Mouse (Mus musculus): ENCODE results near the gene Spag16. TPM values are rescaled to one million over a fixed set of nuclear protein-coding genes. Genes with fewer than 3 reads are reported as not detected.

Spag16 gene
- total and polyA plus RNA-seq, 3 experiments = not detected

- TF ChIP-seq NRF1 (IDR thresholded peaks at IDR 0.05; ENCODE audit: low read depth, low read length) (no peak), MAX (IDR thresholded peaks at IDR 0.05; ENCODE audit: low read length) (no peak), RCOR1 (conservative IDR thresholded peaks at IDR 0.05; ENCODE audit: low read depth, low read length) (no peak), MAZ (IDR thresholded peaks at IDR 0.05; ENCODE audit: low read depth, low read length) (no peak), POLR2AphosphoS2 (IDR thresholded peaks at IDR 0.05; ENCODE audit: low read depth, low read length) (no peak), ZNF384 (IDR thresholded peaks at IDR 0.05; ENCODE audit: low read depth, low read length) (no peak), POLR2A (IDR thresholded peaks at IDR 0.05; ENCODE audit: low read depth, low read length) (no peak), ETS1 (conservative IDR thresholded peaks at IDR 0.05; ENCODE audit: low read depth, low read length) (no peak), PAX5 (IDR thresholded peaks at IDR 0.05; ENCODE audit: low read length) (no peak), SMC3 (IDR thresholded peaks at IDR 0.05; ENCODE audit: low read depth, low read length) (no peak), NELFE (IDR thresholded peaks at IDR 0.05; ENCODE audit: low read depth, low read length) (no peak)
- no peak overlapping the region for H3K4me2 ChIP-seq (ENCODE audit: insufficient read depth, low read depth, poor library complexity, severe bottlenecking)
- in situ Hi-C loops (cut with MboI; ENCODE audit: low pct_ligation_motif_present, low pct_unique_long_range_greater_than_20kb, low sequenced_read_pairs) (no loop called here), dilution Hi-C loops (cut with MboI; ENCODE audit: extremely low pct_ligation_motif_present, extremely low pct_unique_long_range_greater_than_20kb, low sequenced_read_pairs) (no loop called here)
- H3K9me3 ChIP-seq (replicated peaks; ENCODE audit: low read length) = no peaks in the 10 kb centered on the region
- H3K9ac ChIP-seq (ENCODE audit: insufficient read depth, low read depth) = no peak overlapping the region
- H3K27me3 ChIP-seq (replicated peaks) = no peaks in the 10 kb centered on the region
- no peak overlapping the region for H3K27ac ChIP-seq (ENCODE audit: insufficient read depth, low read depth)
- H3K79me2 ChIP-seq (replicated peaks; ENCODE audit: control insufficient read depth, extremely low read depth, insufficient read depth, poor library complexity, severe bottlenecking) = no peaks in the 10 kb centered on the region
- no peak overlapping the region for H3K4me3 ChIP-seq (replicated peaks in 1 of 3; ENCODE audit: low read depth in 2 of 3, low read length in 2 of 3, poor library complexity in 1 of 3)
- no peaks in the 10 kb centered on the region for H3K36me3 ChIP-seq (replicated peaks in 1 of 2; ENCODE audit: control insufficient read depth in 1 of 2, insufficient read depth in 1 of 2, low read length in 1 of 2)
- DNase-seq (ENCODE audit: extremely low read depth) = no peak
- H3K4me1 ChIP-seq (ENCODE audit: control insufficient read depth in 1 of 2, insufficient read depth in 2 of 2) = peaks cover 0 to 27% of the 10 kb centered on the region in 2 experiments; a peak in 2 of 4 replicates
These were observed 446.0 kb downstream of the Spag16 start for GRCm38 (mm10) chr1:70272753-70273152.

GRCm38 (mm10) chr1:70279296-70279695 is 452.5 kb downstream of the Spag16 start:
- Histone ChIP-seq H3K79me2 (replicated peaks; ENCODE audit: control insufficient read depth, extremely low read depth, insufficient read depth, poor library complexity, severe bottlenecking) (no peaks in the 10 kb centered on the region), H3K27ac (ENCODE audit: insufficient read depth, low read depth) (no peak overlapping the region), H3K9ac (ENCODE audit: insufficient read depth, low read depth) (no peak overlapping the region), H3K9me3 (replicated peaks; ENCODE audit: low read length) (no peaks in the 10 kb centered on the region), H3K4me2 (ENCODE audit: insufficient read depth, low read depth, poor library complexity, severe bottlenecking) (no peak overlapping the region), H3K4me3 (replicated peaks in 1 of 3; ENCODE audit: low read depth in 2 of 3, low read length in 2 of 3, poor library complexity in 1 of 3) (no peak overlapping the region), H3K27me3 (replicated peaks) (no peaks in the 10 kb centered on the region), H3K4me1 (ENCODE audit: control insufficient read depth in 1 of 2, insufficient read depth in 2 of 2) (peaks cover 0 to 36% of the 10 kb centered on the region in 2 experiments; a peak in 2 of 4 replicates), H3K36me3 (replicated peaks in 1 of 2; ENCODE audit: control insufficient read depth in 1 of 2, insufficient read depth in 1 of 2, low read length in 1 of 2) (no peaks in the 10 kb centered on the region)
- no peak for TF ChIP-seq USF1 (IDR thresholded peaks at IDR 0.05; ENCODE audit: low read depth, low read length)
- no peak for TF ChIP-seq UBTF (IDR thresholded peaks at IDR 0.05; ENCODE audit: low read depth, low read length)
- TF ChIP-seq POLR2A (IDR thresholded peaks at IDR 0.05; ENCODE audit: low read depth, low read length) = no peak
- no peak for TF ChIP-seq NELFE (IDR thresholded peaks at IDR 0.05; ENCODE audit: low read depth, low read length)
- TF ChIP-seq MAFK (IDR thresholded peaks at IDR 0.05; ENCODE audit: insufficient replicate concordance, low read length) = no peak
- TF ChIP-seq PAX5 (IDR thresholded peaks at IDR 0.05; ENCODE audit: low read length) = no peak
- TF ChIP-seq USF2 (conservative IDR thresholded peaks at IDR 0.05; ENCODE audit: low read depth, low read length) = no peak
- no peak for TF ChIP-seq BHLHE40 (IDR thresholded peaks at IDR 0.05; ENCODE audit: low read depth, low read length)
- no peak for TF ChIP-seq MEF2A (IDR thresholded peaks at IDR 0.05; ENCODE audit: borderline replicate concordance, low read depth, low read length)
- no peak for TF ChIP-seq ZNF384 (IDR thresholded peaks at IDR 0.05; ENCODE audit: low read depth, low read length)
- in situ Hi-C loops (cut with MboI; ENCODE audit: low pct_ligation_motif_present, low pct_unique_long_range_greater_than_20kb, low sequenced_read_pairs) (no loop called here), dilution Hi-C loops (cut with MboI; ENCODE audit: extremely low pct_ligation_motif_present, extremely low pct_unique_long_range_greater_than_20kb, low sequenced_read_pairs) (no loop called here)
- DNase-seq (ENCODE audit: extremely low read depth) = no peak

Data from CH12.LX (cell line).